Mouse (Mus musculus) CH12.LX (cell line): ENCODE measurements around the gene Vamp2. TPM values are rescaled to one million over a fixed set of nuclear protein-coding genes. Genes with fewer than 3 reads are reported as not detected.

Source experiments
- DNase-seq: peaks from one replicate; pipeline ENCODE4 v3.0.0-alpha.2; 2013; ENCODE audit errors: extremely low read depth
- H3K27ac ChIP-seq: 2 replicates; pipeline ENCODE4 v1.5.1; 2012; ENCODE audit warnings: low read depth, mild to moderate bottlenecking, control low read depth, moderate library complexity; ENCODE audit not compliant: insufficient read depth
- H3K27me3 ChIP-seq: replicated peaks from 2 replicates; pipeline ENCODE3; 2012; ENCODE audit warnings: inconsistent platforms
- H3K36me3 ChIP-seq, 2 experiments: replicated peaks in 1 of 2; 2 replicates each; pipeline versions ENCODE3 to v1.6.1; 2012; ENCODE audit warnings: inconsistent platforms in 1 of 2, low read length in 1 of 2, mild to moderate bottlenecking in 1 of 2, mixed read lengths in 1 of 2, moderate library complexity in 1 of 2; ENCODE audit not compliant: control insufficient read depth in 1 of 2, insufficient read depth in 1 of 2
- H3K4me1 ChIP-seq, 2 experiments: 2 replicates each; pipeline ENCODE4 v1.6.1; 2012; ENCODE audit warnings: inconsistent platforms in 1 of 2, moderate library complexity in 1 of 2; ENCODE audit not compliant: insufficient read depth in 2 of 2, control insufficient read depth in 1 of 2
- H3K4me2 ChIP-seq: 2 replicates; pipeline ENCODE4 v1.6.1; 2012; ENCODE audit warnings: low read depth, mild to moderate bottlenecking, control low read depth; ENCODE audit not compliant: poor library complexity, insufficient read depth, severe bottlenecking
- H3K4me3 ChIP-seq, 3 experiments: fragments of 150-350 bp in 1 of 3; sonication (generic) in 1 of 3; replicated peaks in 1 of 3; 2 replicates each; pipeline versions ENCODE3 to v1.5.1; 2011 to 2012; ENCODE audit warnings: low read depth in 2 of 3, low read length in 2 of 3, mild to moderate bottlenecking in 2 of 3, moderate library complexity in 2 of 3, control low read depth in 1 of 3, improper control_type of control experiment in 1 of 3, inconsistent platforms in 1 of 3, mixed read lengths in 1 of 3; ENCODE audit not compliant: poor library complexity in 1 of 3
- H3K79me2 ChIP-seq: replicated peaks from 2 replicates; pipeline ENCODE4 v1.6.1; 2012; ENCODE audit warnings: mild to moderate bottlenecking, moderate library complexity; ENCODE audit not compliant: control insufficient read depth, poor library complexity, insufficient read depth, severe bottlenecking; ENCODE audit errors: extremely low read depth
- H3K9ac ChIP-seq: 2 replicates; pipeline ENCODE4 v1.6.1; 2012; ENCODE audit warnings: low read depth, mild to moderate bottlenecking, control low read depth, moderate library complexity; ENCODE audit not compliant: insufficient read depth
- H3K9me3 ChIP-seq: replicated peaks from 2 replicates; pipeline ENCODE3; 2012; ENCODE audit warnings: low read length, inconsistent platforms, mixed read lengths
- BHLHE40 ChIP-seq: IDR thresholded peaks from 2 replicates; pipeline ENCODE4 v1.6.1; 2011; ENCODE audit warnings: mild to moderate bottlenecking, low read depth, low read length, improper control_type of control experiment
- CTCF ChIP-seq, 2 experiments: IDR thresholded peaks in 1 of 2; conservative IDR thresholded peaks in 1 of 2; 2 replicates each; pipeline ENCODE4 v1.5.1; 2011 to 2012; ENCODE audit warnings: low read depth in 2 of 2, low read length in 2 of 2, improper control_type of control experiment in 1 of 2, inconsistent platforms in 1 of 2, mild to moderate bottlenecking in 1 of 2, moderate library complexity in 1 of 2
- IRF4 ChIP-seq: IDR thresholded peaks from 2 replicates; pipeline ENCODE4 v1.6.1; 2014; ENCODE audit warnings: low read depth, mild to moderate bottlenecking, inconsistent platforms, low read length, improper control_type of control experiment
- JUN ChIP-seq: IDR thresholded peaks from 2 replicates; pipeline ENCODE4 v1.6.1; 2011; ENCODE audit warnings: low read depth, mild to moderate bottlenecking, low read length, improper control_type of control experiment, moderate library complexity; ENCODE audit not compliant: insufficient read depth
- JUND ChIP-seq: conservative IDR thresholded peaks from 2 replicates; pipeline ENCODE4 v1.6.1; 2011; ENCODE audit warnings: low read depth, low read length, improper control_type of control experiment
- MAX ChIP-seq: IDR thresholded peaks from 2 replicates; pipeline ENCODE4 v1.6.1; 2011; ENCODE audit warnings: low read length, improper control_type of control experiment
- MXI1 ChIP-seq: IDR thresholded peaks from 2 replicates; pipeline ENCODE4 v1.6.1; 2011; ENCODE audit warnings: mild to moderate bottlenecking, low read depth, low read length, improper control_type of control experiment
- NELFE ChIP-seq: IDR thresholded peaks from 2 replicates; pipeline ENCODE4 v1.6.1; 2011; ENCODE audit warnings: low read depth, low read length, improper control_type of control experiment
- USF1 ChIP-seq: IDR thresholded peaks from 2 replicates; pipeline ENCODE4 v1.6.1; 2014; ENCODE audit warnings: low read depth, mild to moderate bottlenecking, inconsistent platforms, low read length, improper control_type of control experiment
- ZNF384 ChIP-seq: IDR thresholded peaks from 2 replicates; pipeline ENCODE4 v1.6.1; 2012; ENCODE audit warnings: low read depth, low read length, improper control_type of control experiment, inconsistent platforms
- dilution Hi-C: fragments of 300-500 bp; cut with MboI; formaldehyde crosslinking; loops from 2 replicates; pipeline ENCODE4 v1.14.3; 2020; ENCODE audit warnings: low sequenced_read_pairs; ENCODE audit not compliant: extremely low pct_unique_long_range_greater_than_20kb, extremely low pct_ligation_motif_present
- in situ Hi-C: fragments of 300-500 bp; cut with MboI; formaldehyde crosslinking; loops from 3 replicates; pipeline ENCODE4 v1.14.3; 2019; ENCODE audit warnings: low sequenced_read_pairs, low pct_ligation_motif_present, low pct_unique_long_range_greater_than_20kb, mixed read lengths
- polyA plus RNA-seq: library from polyadenylated mRNA; unstranded; fragments of >175 nt; gene quantifications from 2 replicates; pipeline ENCODE4 v1.2.1, GENCODE M21; 2012; ENCODE audit warnings: low read depth; ENCODE audit not compliant: insufficient read length
- total RNA-seq, 2 experiments: library from RNA; depleted of rRNA; stranded (reverse); fragments of 300-350 nt in 1 of 2; fragments of >200 nt in 1 of 2; gene quantifications; 2 replicates each; pipeline ENCODE4 v1.2.3; 2012 to 2014

Gene Vamp2
- total and polyA plus RNA-seq, 3 experiments = 1.3 to 26.0 (median 8.2) TPM

GRCm38 (mm10) chr11:69064259-69065133, 23.8 kb upstream of the Vamp2 start:
- H3K79me2 ChIP-seq = no peaks in the 10 kb centered on the region
- H3K27ac ChIP-seq = no peak overlapping the region
- peak overlapping the region; percentile 62; the same call in 1 of the 2 replicates for H3K4me2 ChIP-seq
- no peaks in the 10 kb centered on the region for H3K36me3 ChIP-seq
- dilution Hi-C loops (no loop called here), in situ Hi-C loops (loop anchor here (5.0 kb wide), 1 partner anchor 53 kb away; no protein-coding TSS in a partner anchor)
- TF ChIP-seq JUND (no peak), BHLHE40 (peak; percentile 30), MXI1 (no peak), MAX (peak; percentile 53; the same call in 1 of the 2 replicates), ZNF384 (0 out of 2 replicates have a peak, but pooled peaks have one; percentile 17)
- peak overlapping the region; percentile 42 for H3K9ac ChIP-seq
- H3K4me1 ChIP-seq = peaks cover 7 to 31% of the 10 kb centered on the region in 2 experiments
- no peak for DNase-seq
- peak overlapping the region; percentile 63 to 95 (median 78) for H3K4me3 ChIP-seq
- H3K9me3 ChIP-seq = no peaks in the 10 kb centered on the region
- peaks cover 6% of the 10 kb centered on the region for H3K27me3 ChIP-seq

DNA sequence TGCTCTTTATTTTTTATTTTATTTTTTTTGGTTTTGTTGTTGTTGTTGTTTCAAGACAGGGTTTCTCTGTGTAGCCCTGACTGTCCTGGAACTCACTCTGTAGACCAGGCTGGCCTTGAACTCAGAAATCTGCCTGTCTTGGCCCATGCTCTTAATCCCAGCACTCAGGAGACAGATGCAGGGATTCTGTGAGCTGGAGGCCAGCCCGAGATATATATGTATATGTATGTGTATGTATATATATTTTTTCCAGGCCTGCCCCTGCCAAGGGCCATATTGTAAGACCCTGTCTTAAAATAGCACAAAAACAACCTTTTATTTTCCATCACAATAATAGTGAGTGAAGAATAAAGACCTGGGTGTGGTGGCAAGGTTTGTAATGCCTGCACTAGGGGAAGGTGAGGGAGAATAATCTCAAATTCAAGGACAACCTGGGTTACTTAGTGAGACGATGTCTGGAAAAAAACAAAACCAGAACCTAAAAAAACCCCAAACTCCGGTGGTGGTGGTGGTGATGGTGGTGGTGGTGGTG, 22.8 kb upstream of the Vamp2 start:
- Histone ChIP-seq H3K9me3 (no peaks in the 10 kb centered on the region), H3K9ac (no peak overlapping the region), H3K36me3 (no peaks in the 10 kb centered on the region)
- in situ Hi-C loops = no loop called here
- TF ChIP-seq USF1 = no peak
- TF ChIP-seq IRF4 = no peak
- TF ChIP-seq NELFE = no peak
- TF ChIP-seq CTCF (conservative IDR thresholded peaks at IDR 0.05 in 1 of 2, IDR thresholded peaks at IDR 0.05 in 1 of 2; ENCODE audit: low read depth in 2 of 2, low read length in 2 of 2) = no peak
- no peak for TF ChIP-seq JUN
- TF ChIP-seq, all 38 proteins: peak for 0
- Histone ChIP-seq H3K27ac (no peak overlapping the region), H3K4me3 (no peak overlapping the region), H3K79me2 (no peaks in the 10 kb centered on the region), H3K4me2 (no peak overlapping the region), H3K4me1 (peaks cover 7 to 34% of the 10 kb centered on the region in 2 experiments), H3K27me3 (peaks cover 6% of the 10 kb centered on the region)
- no peak for DNase-seq
- dilution Hi-C loops = no loop called here
